Mouse (Mus musculus) liver, embryonic 14.5 days (tissue): ENCODE results near the gene Adap2. TPM values are rescaled to one million over a fixed set of nuclear protein-coding genes. Genes with fewer than 3 reads are reported as not detected.

Experiments used
- ATAC-seq: fragments of 200-750 bp; cut with Nextera tagmentation; 2 replicates; pipeline ENCODE4 v1.8.0; 2017; ENCODE audit warnings: moderate number of reproducible peaks, mild to moderate bottlenecking, moderate library complexity; ENCODE audit not compliant: insufficient read depth
- DNase-seq, 3 experiments: peaks; one replicate each; pipeline ENCODE4 v3.0.0-alpha.2; 2012 to 2013; ENCODE audit warnings: low read depth in 3 of 3, low spot score in 3 of 3
- H3K27ac ChIP-seq: fragments of 300-500 bp; sonication (generic); 2 replicates; pipeline ENCODE4 v1.5.1; 2014; ENCODE audit warnings: moderate library complexity, mild to moderate bottlenecking, control low read depth, inconsistent platforms
- H3K27me3 ChIP-seq: fragments of 300-500 bp; sonication (generic); 2 replicates; pipeline ENCODE4 v1.6.1; 2014; ENCODE audit warnings: mild to moderate bottlenecking, low read length, moderate library complexity; ENCODE audit not compliant: control insufficient read depth, insufficient read depth
- H3K36me3 ChIP-seq: fragments of 300-500 bp; sonication (generic); replicated peaks from 2 replicates; pipeline ENCODE4 v1.6.1; 2014; ENCODE audit warnings: low read depth; ENCODE audit not compliant: control insufficient read depth, insufficient read depth
- H3K4me1 ChIP-seq, 2 experiments: fragments of 200-500 bp in 1 of 2; fragments of 300-500 bp in 1 of 2; sonication (generic) in 1 of 2; replicated peaks; 2 replicates each; pipeline ENCODE4 v1.6.1; 2012 to 2014; ENCODE audit warnings: antibody characterized with exemption in 1 of 2, inconsistent platforms in 1 of 2, low read length in 1 of 2; ENCODE audit not compliant: control insufficient read depth in 2 of 2, insufficient read depth in 2 of 2
- H3K4me2 ChIP-seq: fragments of 300-500 bp; sonication (generic); 2 replicates; pipeline ENCODE4 v1.6.1; 2014; ENCODE audit warnings: low read depth, mild to moderate bottlenecking, control low read depth, moderate library complexity
- H3K4me3 ChIP-seq, 2 experiments: fragments of 200-500 bp in 1 of 2; fragments of 300-500 bp in 1 of 2; sonication (generic) in 1 of 2; 2 replicates each; pipeline ENCODE4 v1.5.1; 2012 to 2014; ENCODE audit warnings: low read depth in 2 of 2, low read length in 2 of 2, mild to moderate bottlenecking in 2 of 2, control low read depth in 1 of 2, inconsistent platforms in 1 of 2, moderate library complexity in 1 of 2; ENCODE audit not compliant: insufficient read depth in 1 of 2
- H3K9ac ChIP-seq: fragments of 300-500 bp; sonication (generic); replicated peaks from 2 replicates; pipeline ENCODE4 v1.6.1; 2014; ENCODE audit warnings: mild to moderate bottlenecking, control low read depth, moderate library complexity
- H3K9me3 ChIP-seq: fragments of 300-500 bp; sonication (generic); 2 replicates; pipeline ENCODE4 v1.6.1; 2016; ENCODE audit warnings: low read length, mixed read lengths; ENCODE audit not compliant: control insufficient read depth
- CTCF ChIP-seq: IDR thresholded peaks from 2 replicates; pipeline ENCODE4 v1.5.1; 2016; ENCODE audit warnings: antibody characterized with exemption, low read depth, control low read depth
- EP300 ChIP-seq: IDR thresholded peaks from 2 replicates; pipeline ENCODE4 v1.6.1; 2016; ENCODE audit warnings: antibody characterized with exemption, low read depth
- WGBS: fragments of 180-500 bp; shearing (Covaris S2); extraction: QIAGEN DNeasy Blood & Tissue Kit; methylation state at CpG from one replicate; pipeline ENCODE4 v1.1.7; 2014; ENCODE audit not compliant: insufficient replicate concordance; 5-methylcytosine and 5-hydroxymethylcytosine counted together
- polyA plus RNA-seq, 2 experiments: library from polyadenylated mRNA; depleted of rRNA in 1 of 2; stranded (reverse) in 1 of 2; unstranded in 1 of 2; fragments of >200 nt; fragmentation: Nextera tagmentation in 1 of 2; extraction: Ambion mirVana in 1 of 2; gene quantifications; 2 replicates each; pipeline versions ENCODE4 v1.2.1 to v1.2.3; 2012 to 2014

The Adap2 gene
- polyA plus RNA-seq, 2 experiments, result 2.4 to 3.9 TPM

DNA sequence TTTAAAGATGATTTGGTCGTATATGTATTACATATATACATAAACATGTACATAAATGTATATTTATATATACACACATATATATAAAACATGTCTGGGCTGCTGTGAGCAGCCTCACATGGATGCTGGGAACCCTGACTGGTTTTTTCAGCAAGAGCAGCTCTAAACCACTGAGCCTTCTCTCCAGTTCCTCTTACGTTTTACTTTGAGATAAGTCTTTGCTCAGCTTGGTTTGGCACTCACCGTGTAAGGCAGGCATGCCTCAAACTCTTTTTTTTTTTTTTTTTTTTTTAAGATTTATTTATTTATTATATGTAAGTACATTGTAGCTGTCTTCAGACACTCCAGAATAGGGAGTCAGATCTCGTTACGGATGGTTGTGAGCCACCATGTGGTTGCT is 3.3 kb upstream of the Adap2 start:
- DNase-seq, result no peak
- Histone ChIP-seq H3K27me3 (peaks cover 12% of the 10 kb centered on the region), H3K4me2 (no peak overlapping the region), H3K4me3 (no peak overlapping the region), H3K9ac (no peak overlapping the region), H3K9me3 (no peaks in the 10 kb centered on the region), H3K4me1 (peaks cover 4 to 13% of the 10 kb centered on the region in 2 experiments; a peak in 2 of 4 replicates), H3K27ac (no peak overlapping the region), H3K36me3 (no peaks in the 10 kb centered on the region)
- 39% methylated on average over 5 of the region's 5 CpGs for WGBS
- no peak for TF ChIP-seq CTCF
- TF ChIP-seq EP300, result no peak
- no peak for ATAC-seq

DNA sequence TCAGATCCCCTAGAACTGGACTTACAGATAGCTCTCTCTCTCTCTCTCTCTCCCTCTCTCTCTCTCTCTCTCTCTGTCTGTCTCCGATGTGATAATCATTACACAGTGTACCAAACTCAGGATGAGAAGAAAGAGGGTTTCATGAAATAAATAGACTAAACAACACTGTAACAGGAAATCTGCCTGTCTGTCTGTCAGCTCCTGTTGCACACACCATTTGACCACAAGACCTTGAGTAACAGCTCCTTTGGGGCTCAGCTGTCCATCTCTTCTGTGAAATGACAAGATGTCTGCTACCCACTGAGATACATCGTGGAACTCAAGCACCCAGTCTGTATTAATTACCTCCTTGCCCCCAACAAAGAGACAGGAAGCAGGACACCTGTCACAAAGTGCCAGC is 2.4 kb upstream of the Adap2 start:
- 13% methylated on average over 2 of the region's 2 CpGs for WGBS
- DNase-seq (no peak), ATAC-seq (no peak)
- Histone ChIP-seq H3K27ac (no peak overlapping the region), H3K9ac (no peak overlapping the region), H3K4me1 (peaks cover 4 to 8% of the 10 kb centered on the region in 2 experiments; a peak in 2 of 4 replicates), H3K9me3 (no peaks in the 10 kb centered on the region), H3K27me3 (peaks cover 12% of the 10 kb centered on the region), H3K4me3 (no peak overlapping the region), H3K36me3 (no peaks in the 10 kb centered on the region), H3K4me2 (no peak overlapping the region)
- TF ChIP-seq EP300, result no peak
- no peak for TF ChIP-seq CTCF

- H3K27ac ChIP-seq, result no peak overlapping the region
- H3K4me1 ChIP-seq, result peaks cover 4 to 8% of the 10 kb centered on the region in 2 experiments; a peak in 2 of 4 replicates
- DNase-seq (no peak), ATAC-seq (no peak)
- no peak overlapping the region for H3K4me2 ChIP-seq
- TF ChIP-seq EP300 (no peak), CTCF (no peak)
- H3K36me3 ChIP-seq, result no peaks in the 10 kb centered on the region
- 63% methylated on average over 8 of the region's 8 CpGs for whole genome bisulfite sequencing
- H3K9me3 ChIP-seq, result no peaks in the 10 kb centered on the region
- no peak overlapping the region for H3K4me3 ChIP-seq
- H3K9ac ChIP-seq, result no peak overlapping the region
- peaks cover 12% of the 10 kb centered on the region for H3K27me3 ChIP-seq
These were observed 1.5 kb upstream of the Adap2 start for GRCm38 (mm10) chr11:80152376-80152775.

DNA sequence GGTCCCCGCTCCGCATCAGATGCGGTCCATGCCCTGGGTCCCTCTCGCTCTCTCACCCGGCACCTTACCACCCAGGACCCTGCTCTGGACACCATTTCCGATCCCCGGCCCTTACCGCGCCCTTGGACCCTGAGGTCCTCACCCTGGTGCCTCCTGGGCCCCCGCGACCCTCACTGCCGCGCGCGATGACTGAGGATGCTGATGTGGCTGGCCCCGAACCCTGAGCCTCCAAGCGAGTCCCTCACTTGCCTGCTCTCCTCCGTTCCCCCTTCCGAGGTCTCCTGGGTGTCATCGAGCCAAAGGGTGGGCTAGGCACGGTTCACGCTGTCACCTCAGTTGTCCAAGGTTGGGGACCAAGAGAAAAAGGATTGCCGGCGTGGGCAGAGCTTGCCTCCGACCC is 596 bp downstream of the Adap2 start:
- Histone ChIP-seq H3K4me2 (peak overlapping the region; percentile 75), H3K9me3 (no peaks in the 10 kb centered on the region), H3K9ac (peak overlapping the region; percentile 51), H3K4me1 (peaks cover 4 to 5% of the 10 kb centered on the region in 2 experiments; a peak in 1 of 4 replicates), H3K4me3 (peak overlapping the region; percentile 49 to 63), H3K36me3 (no peaks in the 10 kb centered on the region), H3K27me3 (peaks cover 12% of the 10 kb centered on the region), H3K27ac (no peak overlapping the region)
- 31% methylated on average over 25 of the region's 25 CpGs for WGBS
- no peak for DNase-seq
- no peak for ATAC-seq
- TF ChIP-seq EP300, result no peak
- TF ChIP-seq CTCF, result no peak

DNA sequence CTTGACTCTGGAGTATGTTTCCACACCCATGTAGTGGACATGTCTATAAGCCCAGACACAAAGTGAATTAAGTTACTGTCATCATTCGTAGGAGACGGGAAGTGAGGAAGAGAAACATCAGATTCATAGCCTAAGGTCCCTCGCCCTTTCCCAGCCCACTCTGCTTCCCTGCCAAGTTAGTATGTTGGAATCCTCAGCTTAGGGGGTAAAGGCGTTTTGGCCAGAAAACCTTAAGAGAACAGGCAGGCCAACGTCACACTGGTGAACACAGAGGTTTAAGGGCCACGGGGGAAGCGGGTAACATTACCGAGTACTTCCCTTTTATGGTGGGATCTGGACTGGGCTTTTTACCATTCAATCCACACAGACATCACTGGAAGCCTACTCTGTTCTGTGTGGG is 1.6 kb downstream of the Adap2 start:
- WGBS, result 61% methylated on average over 8 of the region's 8 CpGs
- no peak overlapping the region for H3K4me2 ChIP-seq
- TF ChIP-seq CTCF (no peak), EP300 (no peak)
- peaks cover 12% of the 10 kb centered on the region for H3K27me3 ChIP-seq
- H3K4me3 ChIP-seq, result no peak overlapping the region
- H3K9me3 ChIP-seq, result no peaks in the 10 kb centered on the region
- no peak overlapping the region for H3K9ac ChIP-seq
- H3K36me3 ChIP-seq, result no peaks in the 10 kb centered on the region
- DNase-seq, result no peak
- H3K4me1 ChIP-seq, result peaks cover 4 to 5% of the 10 kb centered on the region in 2 experiments; a peak in 1 of 4 replicates
- H3K27ac ChIP-seq, result no peak overlapping the region
- no peak for ATAC-seq
